Mouse (Mus musculus): Measurements from ENCODE around the gene Adamts7.

- TF ChIP-seq CTCF (IDR thresholded peaks at IDR 0.05; ENCODE audit: extremely low read depth, insufficient read depth, insufficient read length, insufficient replicate concordance), result no peak
- TF ChIP-seq POLR2A (IDR thresholded peaks at IDR 0.05; ENCODE audit: low read depth, low read length), result no peak
These were observed 73.9 kb downstream of the Adamts7 start for GRCm38 (mm10) chr9:90236817-90237216.

Measured in spleen, adult 2 months (tissue).